In the genomic region with DNA sequence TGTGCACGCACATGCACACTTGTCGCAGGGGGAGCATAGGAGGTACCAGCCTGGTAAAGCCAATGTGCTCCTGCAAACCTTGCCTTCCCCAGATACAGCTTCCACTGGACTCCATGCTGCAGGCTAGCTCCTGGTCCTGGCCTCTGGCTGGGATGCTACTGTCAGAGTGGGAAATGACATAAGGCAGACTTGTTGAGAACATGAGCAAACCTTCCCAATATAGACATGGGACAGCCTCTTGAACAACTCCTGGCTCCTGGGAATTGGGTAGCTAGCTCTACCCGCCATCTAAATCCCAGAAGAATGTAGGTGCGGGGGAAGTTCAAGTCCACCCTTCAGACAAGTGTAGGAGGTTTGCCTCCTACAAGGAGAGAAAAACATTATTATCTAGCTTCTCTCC, we compare ENCODE assay signal across 8 mouse cellular contexts. TPM values are rescaled to one million over a fixed set of nuclear protein-coding genes. Genes with fewer than 3 reads are reported as not detected.
DNase-seq lines count a peak whose midpoint lies in the region; ATAC-seq and TF ChIP-seq lines count a peak whose summit lies in the region.
"Had no signal": no experiment of that assay in that cellular context is flagged by ENCODE, and none has a peak within 500 bp of the region (broad histone marks: within the 10 kb centered on the region; RNA-seq: fewer than 3 reads in every experiment).

No protein-coding gene starts in this region.

- no peak for ATAC-seq in heart, embryonic 11.5 days (replicated peaks; ENCODE audit: insufficient number of reproducible peaks, low FRiP score, low TSS enrichment)
- ATAC-seq in hindbrain, embryonic 14.5 days (ENCODE audit: low FRiP score), result no peak
- ATAC-seq in stomach, embryonic 14.5 days (ENCODE audit: insufficient number of reproducible peaks, insufficient read depth, low FRiP score, low read depth), result no peak
- ATAC-seq: liver, postnatal 0 days had no signal

- no peak overlapping the region for H3K9ac ChIP-seq in heart, embryonic 11.5 days (ENCODE audit: low read depth, low read length)
- H3K9ac ChIP-seq in hindbrain, embryonic 14.5 days, result no peak overlapping the region
- no peak overlapping the region for H3K9ac ChIP-seq in stomach, embryonic 14.5 days (replicated peaks; ENCODE audit: low read depth, low read length)
- H3K9ac ChIP-seq: liver, postnatal 0 days had no signal

- WGBS in heart, embryonic 11.5 days (ENCODE audit: insufficient replicate concordance), result 46% methylated on average over 4 of the region's 4 CpGs
- WGBS in hindbrain, embryonic 14.5 days, result 90% methylated on average over 4 of the region's 4 CpGs
- WGBS in stomach, embryonic 14.5 days, result 82% methylated on average over 4 of the region's 4 CpGs

- H3K27ac ChIP-seq in left cerebral cortex, adult 2 months, result peak overlapping the region; percentile 69
- H3K27ac ChIP-seq in heart, embryonic 11.5 days (ENCODE audit: low read depth, low read length), result no peak overlapping the region
- H3K27ac ChIP-seq in hindbrain, embryonic 14.5 days, result peak overlapping the region; percentile 77
- peak overlapping the region; percentile 53 for H3K27ac ChIP-seq in stomach, embryonic 14.5 days (ENCODE audit: low read length)

- DNase-seq in left cerebral cortex, adult 2 months (ENCODE audit: extremely low spot score in 1 of 2, low spot score in 2 of 2), result no peak
- no peak for DNase-seq in left cerebral cortex, postnatal 10 days (ENCODE audit: extremely low spot score in 1 of 2, low spot score in 2 of 2)
- no peak for DNase-seq in hindbrain, embryonic 14.5 days (ENCODE audit: low spot score)
- DNase-seq in gastrocnemius, postnatal 4 days (ENCODE audit: low spot score in 2 of 2), result no peak
- no peak for DNase-seq in lung, postnatal 10 days
- DNase-seq: liver, postnatal 0 days had no signal

- H3K4me1 ChIP-seq in heart, embryonic 11.5 days (ENCODE audit: control insufficient read depth, insufficient read depth, low read length), result peaks cover 17% of the 10 kb centered on the region
- peaks cover 14% of the 10 kb centered on the region for H3K4me1 ChIP-seq in hindbrain, embryonic 14.5 days (replicated peaks; ENCODE audit: control insufficient read depth, insufficient read depth, low read length)
- H3K4me1 ChIP-seq in stomach, embryonic 14.5 days (ENCODE audit: control insufficient read depth, insufficient read depth, low read length), result 0 out of 2 replicates have a peak, but pooled peaks cover 7% of the 10 kb centered on the region

- intact Hi-C loops in left cerebral cortex, adult 2 months (cut with DNase I), result no loop called here
- intact Hi-C loops in left cerebral cortex, postnatal 10 days (cut with DNase I), result loop anchor here (5.0 kb wide), 1 partner anchor 57 kb away; a partner anchor contains a TSS

- H3K27me3 ChIP-seq in heart, embryonic 11.5 days (ENCODE audit: control insufficient read depth, insufficient read depth, low read length), result no peaks in the 10 kb centered on the region
- no peaks in the 10 kb centered on the region for H3K27me3 ChIP-seq in hindbrain, embryonic 14.5 days (ENCODE audit: control insufficient read depth, insufficient read depth, low read length)
- no peaks in the 10 kb centered on the region for H3K27me3 ChIP-seq in stomach, embryonic 14.5 days (ENCODE audit: control insufficient read depth, insufficient read depth, low read length)

- no peak overlapping the region for H3K4me3 ChIP-seq in left cerebral cortex, adult 2 months
- no peak overlapping the region for H3K4me3 ChIP-seq in heart, embryonic 11.5 days (ENCODE audit: low read depth, low read length)
- no peak overlapping the region for H3K4me3 ChIP-seq in hindbrain, embryonic 14.5 days (replicated peaks; ENCODE audit: low read length)
- no peak overlapping the region for H3K4me3 ChIP-seq in stomach, embryonic 14.5 days (ENCODE audit: low read depth, low read length)

- TF ChIP-seq CTCF in left cerebral cortex, adult 2 months (IDR thresholded peaks at IDR 0.05), result no peak

- H3K36me3 ChIP-seq in heart, embryonic 11.5 days (ENCODE audit: control insufficient read depth, insufficient read depth, low read length), result no peaks in the 10 kb centered on the region
- H3K36me3 ChIP-seq in hindbrain, embryonic 14.5 days (replicated peaks; ENCODE audit: control insufficient read depth, insufficient read depth), result no peaks in the 10 kb centered on the region
- no peaks in the 10 kb centered on the region for H3K36me3 ChIP-seq in stomach, embryonic 14.5 days (ENCODE audit: control insufficient read depth, insufficient read depth, low read length)

- H3K9me3 ChIP-seq in heart, embryonic 11.5 days (replicated peaks; ENCODE audit: control insufficient read depth, low read length), result no peaks in the 10 kb centered on the region
- no peaks in the 10 kb centered on the region for H3K9me3 ChIP-seq in hindbrain, embryonic 14.5 days (ENCODE audit: control insufficient read depth, low read length)
- H3K9me3 ChIP-seq in stomach, embryonic 14.5 days (ENCODE audit: control insufficient read depth, low read depth, low read length), result no peaks in the 10 kb centered on the region

- peak overlapping the region; percentile 42; the same call in 1 of the 2 replicates for H3K4me2 ChIP-seq in heart, embryonic 11.5 days
- H3K4me2 ChIP-seq in hindbrain, embryonic 14.5 days (replicated peaks), result no peak overlapping the region
- no peak overlapping the region for H3K4me2 ChIP-seq in stomach, embryonic 14.5 days (replicated peaks; ENCODE audit: low read depth, low read length)

RNA-seq across cellular contexts. Expression of a gene that starts 56.2 kb away (rescaled TPM):
- 10 to 100 TPM; 94.6 to 94.9 TPM for total RNA-seq in left cerebral cortex, adult 2 months (2021)
- 10 to 100 TPM; 54.7 to 61.1 TPM for total RNA-seq in left cerebral cortex, postnatal 10 days (2021)
- 1.0 and 1.3 TPM in 2 replicates for polyA plus RNA-seq in heart, embryonic 11.5 days (2014; fragmentation: Nextera tagmentation; extraction: Ambion mirVana)
- 20.2 and 21.2 TPM in 2 replicates for polyA plus RNA-seq in hindbrain, embryonic 14.5 days (2014; fragmentation: Nextera tagmentation; extraction: Ambion mirVana)
- polyA plus RNA-seq in stomach, embryonic 14.5 days (2014; fragmentation: Nextera tagmentation; extraction: Ambion mirVana), result 10.8 and 11.3 TPM in 2 replicates
- total RNA-seq in gastrocnemius, postnatal 4 days (2021), result 10 to 100 TPM; 41.7 to 43.6 TPM
